Mouse (Mus musculus): ENCODE data around the gene Lsm3. TPM values are rescaled to one million over a fixed set of nuclear protein-coding genes. Genes with fewer than 3 reads are reported as not detected.

Lsm3 gene
- total RNA-seq, 1 experiment from 2014 or later, result 38.2 TPM

DNA sequence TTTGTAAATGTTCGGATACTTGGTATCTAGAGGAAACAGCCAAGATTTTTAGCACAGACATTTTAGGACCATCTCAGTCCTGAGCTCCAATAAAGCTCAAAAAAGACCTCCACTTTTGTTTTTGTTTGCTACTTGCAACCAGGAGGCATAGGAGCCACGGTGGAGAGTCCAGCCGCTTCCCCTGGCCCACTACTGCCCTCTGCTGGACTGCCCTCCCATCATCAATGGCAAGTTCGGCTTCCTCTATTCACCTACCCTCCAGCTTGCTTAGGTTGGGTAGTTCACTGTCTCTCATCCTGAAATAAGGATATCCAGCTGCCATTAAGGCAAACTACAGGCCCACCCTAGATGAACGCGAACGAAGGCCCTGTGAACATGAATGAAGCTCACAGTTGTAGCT lies 6.4 kb upstream of the Lsm3 start:
- DNase-seq, result peak; percentile 90

DNA sequence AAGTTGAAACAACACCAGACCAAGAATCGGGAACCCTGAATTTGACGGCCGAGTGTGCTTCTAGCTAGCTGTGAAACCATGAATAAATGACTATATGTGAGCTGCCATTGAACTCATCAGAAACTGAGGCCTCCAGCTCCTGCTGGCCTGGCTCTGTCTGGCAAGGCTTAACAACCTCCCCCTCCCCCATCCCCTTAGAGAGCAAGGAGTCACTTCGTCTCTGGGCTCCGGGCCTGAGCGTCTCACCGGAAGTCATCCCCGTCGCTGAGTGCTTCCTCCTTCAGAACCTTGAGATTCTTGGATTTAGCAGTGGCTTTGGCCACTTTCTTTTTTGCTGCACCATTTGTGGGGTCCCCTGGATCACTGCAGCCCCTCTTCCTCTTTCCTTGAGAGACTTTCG lies 5.5 kb upstream of the Lsm3 start:
- no peak for DNase-seq

DNA sequence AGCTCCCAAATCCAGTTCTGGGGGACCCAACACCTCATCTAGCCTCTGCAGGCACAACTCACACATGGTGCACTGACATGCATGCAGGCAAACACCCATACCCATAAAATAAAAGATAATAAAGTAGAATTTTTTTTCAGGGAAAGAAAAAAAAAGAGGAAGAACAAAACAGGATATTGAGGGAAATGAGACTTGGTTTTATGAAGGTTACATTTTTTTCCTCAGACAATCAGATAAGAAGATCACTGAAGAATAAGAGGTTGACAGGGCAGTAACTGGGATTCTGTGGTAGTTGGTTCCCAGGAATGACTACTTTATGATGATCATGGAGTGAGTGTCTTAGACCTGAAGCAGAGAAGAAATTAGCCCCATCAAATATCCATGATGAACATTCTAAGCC lies 1.6 kb upstream of the Lsm3 start:
- DNase-seq, result no peak

DNA sequence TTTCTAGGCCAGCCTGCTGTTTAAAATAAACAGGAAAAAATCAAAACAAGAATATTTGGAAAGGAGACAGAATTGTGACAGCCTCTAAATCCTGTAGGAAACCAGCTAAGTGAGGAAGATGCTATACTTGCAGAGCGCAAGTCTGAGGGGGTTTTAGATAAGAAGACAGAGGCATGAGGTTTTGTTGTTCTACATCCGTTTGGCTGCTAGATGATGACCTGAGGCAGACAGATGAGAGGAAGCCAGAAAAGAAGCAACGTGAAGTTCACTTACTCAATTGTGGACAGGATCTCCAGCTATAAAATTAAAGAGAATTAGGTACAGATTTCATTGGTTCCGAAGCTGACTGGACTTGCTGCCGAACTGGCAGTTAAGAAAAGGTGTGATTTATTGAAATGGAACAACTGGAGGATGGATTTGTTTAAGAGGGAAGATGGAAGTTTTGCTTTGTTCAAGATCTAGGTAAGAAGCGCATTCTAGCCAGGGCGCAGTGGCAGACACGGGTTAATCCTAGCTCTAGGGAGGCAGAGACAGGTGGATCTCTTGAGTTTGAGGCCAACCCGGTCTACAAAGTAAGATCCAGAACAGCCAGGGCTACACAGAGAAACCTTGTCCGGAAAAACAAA lies 878 bp upstream of the Lsm3 start:
- DNase-seq, result no peak

DNA sequence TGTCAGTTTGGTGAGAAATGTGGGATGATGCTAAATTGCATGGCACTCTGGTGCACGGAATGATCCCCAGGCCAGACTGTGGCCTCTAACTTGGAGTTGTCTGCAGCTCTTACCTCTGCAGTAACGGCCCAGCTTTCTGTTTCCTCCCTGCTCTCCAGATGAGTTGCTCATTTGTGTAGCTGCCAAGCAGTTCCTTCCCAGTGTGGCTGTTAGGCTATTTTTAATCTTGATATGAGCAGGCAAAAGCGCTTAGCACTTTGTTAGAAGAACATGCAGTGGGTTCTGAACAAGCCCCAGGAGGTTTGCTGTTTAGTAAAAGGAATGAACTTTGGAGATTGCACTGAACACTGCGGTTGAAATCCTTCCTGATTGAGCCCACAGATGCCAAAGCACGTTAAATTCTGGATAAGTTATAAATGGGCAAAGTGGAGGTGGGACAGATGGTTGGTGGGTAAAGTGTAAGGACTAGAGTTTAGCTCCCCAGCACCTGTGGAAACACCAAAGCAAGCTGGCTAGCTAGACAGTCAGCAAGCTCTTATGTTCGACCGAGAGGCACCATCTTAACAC lies 2.8 kb downstream of the Lsm3 start:
- DNase-seq, result no peak

DNA sequence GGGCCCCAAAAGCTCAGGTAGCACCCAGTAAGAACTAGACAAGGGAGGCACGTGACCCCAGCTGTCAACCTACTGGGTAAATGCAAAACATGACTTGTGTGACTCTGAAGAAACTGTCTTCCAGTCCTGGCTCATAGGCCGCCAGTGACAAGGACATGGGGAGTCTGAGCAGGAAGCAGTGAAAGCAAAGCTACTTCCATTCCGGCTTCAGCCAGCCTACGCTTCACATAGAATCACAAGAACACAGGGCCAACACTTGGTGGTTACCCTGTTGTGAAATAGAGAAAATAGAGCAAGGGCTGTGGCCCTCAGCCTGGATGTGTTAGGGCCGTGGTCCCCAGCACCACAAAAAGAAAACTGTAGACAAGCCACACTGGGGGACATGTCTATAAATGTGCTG lies 7.1 kb downstream of the Lsm3 start:
- DNase-seq, result no peak

DNA sequence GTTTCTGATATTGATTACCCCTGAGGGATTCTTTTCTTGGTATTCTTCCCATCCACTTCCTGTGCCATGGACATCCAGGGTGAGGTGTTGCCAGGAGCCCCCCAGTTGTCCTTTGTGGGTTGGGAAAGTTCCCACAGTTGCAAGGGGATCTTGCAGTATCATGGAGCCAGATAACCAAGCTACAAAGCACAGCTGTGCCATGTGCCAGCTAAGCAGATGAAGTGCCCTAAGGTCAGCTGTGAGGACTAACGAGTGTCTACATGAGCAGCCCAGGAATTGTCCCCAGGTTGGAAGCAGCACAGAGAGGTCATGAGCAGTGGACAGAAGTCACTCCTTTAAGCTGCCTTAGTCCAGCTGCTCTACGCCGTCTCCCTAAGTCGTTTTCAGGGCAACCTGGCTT lies 9.8 kb downstream of the Lsm3 start:
- no peak for DNase-seq

DNA sequence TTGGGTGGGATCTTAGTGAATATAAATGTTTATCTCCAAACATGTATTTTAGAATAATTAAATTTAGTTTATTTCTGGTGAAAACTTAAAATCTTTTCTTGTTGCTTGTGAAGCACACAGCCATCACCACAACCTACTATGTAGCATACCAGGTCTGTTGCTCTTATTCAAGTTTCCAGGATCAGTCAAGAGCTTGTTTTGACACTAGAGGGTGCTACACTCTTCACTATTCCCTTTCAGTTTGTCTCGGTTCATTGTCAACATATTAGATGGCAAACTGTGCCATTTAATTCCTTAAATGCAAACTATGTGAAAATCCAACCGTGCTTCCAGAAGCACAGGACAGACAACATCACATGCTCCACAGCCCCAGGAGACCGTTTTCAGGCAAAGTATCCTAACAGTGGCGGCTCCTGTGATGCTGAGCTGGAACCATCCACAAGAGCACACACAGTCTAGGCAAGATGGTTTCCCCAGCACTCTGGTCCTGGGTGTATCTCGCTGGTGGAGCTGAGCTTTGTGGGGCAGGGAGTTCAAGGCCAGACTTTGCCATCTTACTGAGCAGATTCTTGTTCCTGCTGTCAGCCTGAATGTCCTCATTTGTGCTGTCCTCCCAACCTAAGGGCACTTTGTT lies 11.6 kb downstream of the Lsm3 start:
- DNase-seq, result no peak

DNA sequence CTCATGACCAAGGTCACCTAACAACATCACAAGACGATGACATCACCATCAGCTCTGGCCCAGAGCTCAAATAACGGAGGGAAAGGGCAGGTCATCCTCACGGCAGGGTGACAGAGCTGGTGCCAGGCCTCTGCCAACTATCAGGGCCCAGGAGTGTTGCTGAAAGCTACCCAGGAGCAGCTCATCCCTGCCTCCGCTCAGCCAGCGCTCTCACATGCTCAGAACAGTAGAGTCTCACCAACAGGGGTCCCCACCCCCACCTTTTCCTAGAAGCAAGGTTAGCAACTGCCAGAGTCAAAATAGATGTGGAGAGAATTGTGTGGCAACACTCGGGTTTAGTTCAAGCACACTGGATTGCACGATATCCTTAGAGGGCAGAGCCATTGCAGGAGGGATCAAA lies 12.5 kb downstream of the Lsm3 start:
- peak; percentile 35 for DNase-seq

DNA sequence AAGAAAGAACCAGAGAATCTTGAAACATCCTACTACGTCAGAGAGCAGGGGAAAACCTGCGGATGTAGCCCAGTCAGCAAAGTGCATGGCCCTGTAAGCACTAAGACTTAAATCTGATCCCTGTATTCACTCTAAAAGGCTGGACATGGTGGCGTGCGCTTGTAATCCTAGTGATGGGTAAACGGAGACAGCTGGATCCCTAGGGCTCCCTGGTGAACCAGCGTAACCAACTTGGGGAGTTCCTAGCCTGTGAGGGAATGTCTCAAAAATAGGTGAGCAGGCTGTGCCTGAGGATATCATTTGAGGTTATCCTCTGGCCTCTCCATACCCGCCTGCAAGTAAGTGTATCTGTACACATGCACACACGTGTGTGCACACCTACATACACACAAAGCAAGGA lies 14.9 kb downstream of the Lsm3 start:
- DNase-seq, result no peak

DNA sequence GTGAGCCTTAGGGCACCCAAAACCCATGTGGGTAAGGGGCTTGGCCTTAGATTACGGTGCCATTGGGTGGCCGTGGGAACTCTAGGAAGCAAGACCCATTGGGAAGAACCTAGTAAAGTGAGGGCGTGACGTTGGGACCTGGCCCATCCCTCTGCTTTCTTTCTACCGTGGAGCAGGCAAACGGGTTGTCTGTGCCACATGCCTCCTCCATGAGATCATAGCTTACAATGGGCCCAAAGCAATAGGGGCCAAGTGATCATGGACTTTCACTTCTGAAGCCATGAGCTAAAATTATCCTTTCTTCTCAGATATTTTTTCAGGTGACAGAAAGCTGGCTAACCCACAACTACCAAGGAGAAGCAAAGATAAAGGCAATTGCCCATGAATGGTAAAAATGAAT lies 15.5 kb downstream of the Lsm3 start:
- no peak for DNase-seq

DNA sequence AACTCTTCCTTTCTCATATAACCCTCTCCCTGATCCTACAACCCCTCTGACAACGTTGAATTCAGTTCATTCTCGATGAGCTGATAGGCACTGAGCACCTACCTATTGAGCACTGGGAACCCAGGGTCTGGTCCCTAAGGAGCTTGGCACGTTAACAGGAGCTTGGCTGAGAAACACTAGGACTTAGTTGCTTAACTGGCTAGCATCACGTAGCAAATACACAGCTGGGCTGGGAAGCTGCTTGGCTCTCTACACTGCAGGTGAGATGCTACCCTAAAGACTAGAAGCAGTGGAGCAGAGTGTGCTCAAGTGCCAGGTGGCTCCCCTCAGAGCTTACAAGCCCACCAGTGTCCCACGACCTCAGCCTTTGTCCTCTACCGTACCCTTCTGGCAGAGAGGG lies 16.9 kb downstream of the Lsm3 start:
- DNase-seq, result no peak

DNA sequence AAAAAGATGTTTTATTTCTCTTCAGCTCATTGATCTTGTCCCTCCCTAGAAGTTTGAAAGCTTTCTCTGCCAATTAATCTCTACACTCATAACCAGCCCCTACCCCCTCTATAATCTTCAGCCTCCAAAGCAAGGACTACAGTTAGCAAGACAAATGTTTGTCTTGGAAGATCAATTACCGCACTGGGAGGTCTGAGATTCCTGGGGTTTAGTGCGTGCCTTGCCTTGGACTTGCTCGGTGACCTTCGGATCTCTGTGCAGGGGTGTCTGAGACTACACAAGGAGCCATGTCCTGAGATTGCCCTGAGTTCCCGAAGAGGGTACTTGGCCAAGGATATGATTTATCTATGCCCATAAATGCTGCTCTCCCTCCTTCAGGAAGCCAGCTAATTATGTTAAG lies 17.6 kb downstream of the Lsm3 start:
- peak; percentile 22 for DNase-seq

DNA sequence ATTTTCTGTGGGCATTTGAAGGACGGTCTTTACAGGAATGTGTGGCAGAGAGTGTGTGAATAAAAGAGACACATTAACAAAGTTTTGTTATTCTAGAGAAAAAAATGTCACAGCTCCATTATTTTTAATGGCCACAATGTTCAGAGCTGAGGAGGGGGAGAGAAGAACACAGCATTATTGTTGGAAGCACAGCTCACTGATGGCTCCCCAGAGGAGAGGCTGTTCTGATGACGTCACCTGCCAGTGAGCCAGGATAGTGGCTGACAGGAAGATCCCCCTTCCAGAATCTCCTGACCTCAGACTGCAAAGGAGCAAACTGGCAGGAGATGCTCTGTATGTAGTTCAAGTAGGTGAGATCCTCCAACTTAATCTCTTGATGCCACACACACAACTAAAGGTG lies 18.0 kb downstream of the Lsm3 start:
- DNase-seq, result no peak

DNA sequence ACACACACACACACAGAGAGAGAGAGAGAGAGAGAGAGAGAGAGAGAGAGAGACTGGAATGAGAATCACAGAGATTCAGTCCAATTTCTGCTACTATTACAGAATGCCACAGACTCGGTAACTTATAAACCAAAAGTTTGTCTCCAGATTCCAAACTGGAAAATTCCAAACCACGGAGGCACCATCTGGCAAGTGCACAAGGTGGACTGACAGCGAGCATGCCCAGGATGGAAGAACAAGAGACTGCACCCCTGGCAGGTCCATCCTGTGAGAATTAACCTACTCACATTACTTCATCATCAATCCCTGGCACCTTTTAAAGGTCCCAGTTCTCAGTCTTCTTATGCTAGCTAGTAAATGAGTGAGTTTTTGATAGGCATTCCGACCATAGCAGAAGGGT lies 18.5 kb downstream of the Lsm3 start:
- no peak for DNase-seq

DNA sequence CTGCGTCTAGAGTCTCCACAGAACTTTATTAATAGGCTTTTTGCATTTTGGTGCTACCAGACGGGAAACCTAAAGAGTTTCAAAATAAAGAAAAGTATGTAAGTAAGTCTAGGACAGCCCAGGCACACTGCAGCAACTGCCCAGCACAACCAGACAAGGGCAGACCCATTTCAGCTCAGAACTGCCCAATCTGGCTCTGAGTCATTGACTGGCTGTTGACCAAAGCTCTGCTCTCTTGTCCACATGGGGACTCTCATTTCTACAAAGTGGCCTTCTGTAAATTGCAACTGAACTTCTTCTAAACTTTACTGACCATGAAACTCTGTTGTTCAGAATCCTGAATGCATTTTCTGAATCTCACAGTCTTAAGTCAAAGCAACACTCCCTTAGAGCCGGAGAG lies 19.5 kb downstream of the Lsm3 start:
- DNase-seq, result peak; percentile 37

DNA sequence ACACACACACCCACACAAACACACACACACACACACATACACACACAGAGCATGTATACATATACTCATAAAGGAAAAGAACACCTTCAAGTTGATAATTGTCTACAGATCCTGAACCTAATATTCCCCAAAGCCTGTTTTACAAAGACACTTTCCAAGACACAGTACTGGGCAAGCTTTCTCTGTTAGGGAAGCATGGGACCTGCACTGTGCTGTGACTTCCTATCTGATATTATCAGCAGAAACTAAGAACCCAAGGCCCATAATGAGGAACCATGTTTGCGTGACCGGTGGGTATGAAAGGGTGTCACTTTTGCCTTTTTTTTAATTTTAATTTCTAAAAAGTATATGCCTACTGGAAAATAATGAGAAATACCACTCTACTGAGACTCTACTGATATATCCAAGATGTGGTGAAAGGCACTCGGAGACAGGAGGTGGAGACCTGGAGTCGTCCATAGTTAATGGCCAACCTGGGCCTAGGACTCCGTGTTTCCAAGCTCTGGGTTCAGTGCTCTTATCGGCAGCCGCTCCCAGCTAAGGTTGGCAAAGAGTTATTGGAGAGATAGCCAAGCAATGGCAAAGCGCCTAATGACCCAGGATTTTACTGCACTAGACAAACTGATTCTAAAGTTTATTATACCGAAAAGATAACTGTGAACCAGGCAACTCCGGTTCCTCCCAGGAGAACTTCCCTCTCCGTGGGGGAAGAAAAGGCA lies 20.5 kb downstream of the Lsm3 start:
- no peak for DNase-seq

DNA sequence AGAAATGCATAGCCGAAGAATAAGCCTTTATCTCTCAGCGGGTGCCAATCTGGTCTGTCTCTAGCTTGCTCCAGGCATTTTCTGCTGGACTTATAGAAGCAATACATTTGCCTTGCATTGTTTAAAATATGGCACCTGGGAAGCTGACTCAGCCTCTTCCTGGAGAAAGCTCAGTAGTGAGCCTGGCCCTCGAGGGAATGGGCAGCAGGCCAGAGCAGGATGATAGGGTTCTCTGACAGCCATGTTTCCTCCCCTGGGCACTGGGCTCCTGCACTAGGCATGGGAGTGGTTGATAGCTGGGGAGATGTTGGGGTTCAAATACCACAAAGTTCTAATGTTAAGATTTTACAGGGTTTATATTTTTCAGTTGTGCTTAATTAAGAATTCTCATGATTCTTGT lies 25.5 kb downstream of the Lsm3 start:
- DNase-seq, result no peak

DNA sequence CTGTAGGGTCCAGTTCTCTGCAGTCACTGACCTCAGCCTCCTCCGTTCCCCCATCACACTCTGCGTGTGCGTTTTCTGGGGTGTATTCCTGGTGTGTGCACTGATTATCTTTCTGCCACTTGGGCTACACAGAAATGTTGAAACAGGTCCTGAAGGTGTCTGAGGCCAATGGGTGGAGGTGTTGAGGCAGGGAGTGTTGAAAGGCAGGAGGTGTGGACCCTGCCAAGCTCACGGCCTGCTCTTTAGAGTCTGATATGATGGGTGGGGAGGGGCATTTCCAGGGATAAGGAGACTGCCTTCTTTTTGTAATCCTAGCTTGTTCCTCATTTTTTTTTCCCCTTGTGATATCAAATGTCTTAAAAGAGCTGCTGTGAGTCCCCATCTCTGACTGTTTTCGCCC lies 27.3 kb downstream of the Lsm3 start:
- DNase-seq, result no peak

DNA sequence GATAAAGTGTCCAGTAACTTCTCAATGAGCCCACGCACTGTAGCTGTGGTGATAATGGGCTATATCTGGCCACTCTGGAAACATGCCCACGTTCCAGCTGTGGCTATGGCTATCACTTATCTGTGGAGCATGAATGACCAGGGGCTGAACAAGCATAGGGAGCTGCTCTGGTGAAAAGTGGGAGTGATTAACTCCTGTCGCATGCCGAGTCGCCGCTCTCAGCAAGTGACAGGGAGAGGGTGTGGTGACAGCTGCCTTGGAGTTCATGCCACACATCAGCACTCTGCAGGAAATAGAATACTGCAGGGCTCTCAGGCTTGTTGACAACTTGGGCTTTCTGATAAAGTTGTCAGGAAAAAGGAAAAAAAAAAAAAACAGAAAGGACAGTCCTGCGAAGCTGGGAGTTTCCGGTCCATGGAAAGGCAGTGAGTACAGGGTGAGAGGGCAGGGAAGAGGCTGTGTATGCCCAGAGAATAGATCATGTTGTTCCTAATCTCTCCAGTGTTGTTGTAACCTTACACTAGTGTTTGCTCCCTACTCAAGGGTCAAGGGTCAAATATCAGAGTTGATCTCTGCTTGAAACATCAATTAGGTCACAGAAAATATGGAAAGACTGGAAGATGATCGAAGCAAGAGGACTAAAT lies 30.6 kb downstream of the Lsm3 start:
- DNase-seq, result no peak

DNA sequence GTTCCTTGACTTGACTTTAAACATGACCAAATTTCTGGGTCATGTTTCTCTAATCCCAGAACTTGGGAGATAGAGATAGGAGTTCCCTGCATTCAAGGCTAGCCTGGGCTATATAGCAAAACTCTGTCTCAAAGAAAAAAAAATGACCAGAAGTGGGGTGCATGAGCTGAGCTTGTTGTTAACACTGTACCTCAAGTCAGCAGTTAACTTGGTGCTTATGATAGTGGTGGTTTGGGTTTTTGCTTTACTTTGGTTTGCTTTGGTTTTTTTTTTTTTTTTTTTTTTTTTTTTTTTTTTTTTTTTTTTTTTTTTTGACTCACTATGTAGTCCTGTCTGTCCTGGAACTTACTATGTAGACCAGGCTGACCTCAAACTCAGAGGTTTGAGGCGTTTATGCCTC lies 31.6 kb downstream of the Lsm3 start:
- DNase-seq, result no peak

DNA sequence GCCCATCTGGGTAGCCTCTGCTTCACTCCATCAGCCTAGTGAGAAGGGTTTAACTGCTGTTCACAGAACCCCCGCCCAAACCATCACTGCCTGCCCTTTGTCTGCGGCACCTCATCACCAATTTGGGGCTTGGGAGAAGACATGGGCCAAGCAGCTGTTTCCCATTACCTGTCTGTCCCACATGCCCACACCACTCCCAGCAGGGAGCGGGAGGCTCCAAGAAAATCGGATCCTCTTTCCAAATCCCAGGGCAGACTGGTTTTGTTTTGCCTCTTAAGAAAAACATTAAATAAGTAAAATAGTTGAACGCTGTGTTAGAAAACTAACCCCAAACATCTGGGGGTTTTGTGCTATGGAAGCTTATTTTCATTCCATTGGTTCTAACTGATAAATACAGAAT lies 33.9 kb downstream of the Lsm3 start:
- DNase-seq, result no peak

DNA sequence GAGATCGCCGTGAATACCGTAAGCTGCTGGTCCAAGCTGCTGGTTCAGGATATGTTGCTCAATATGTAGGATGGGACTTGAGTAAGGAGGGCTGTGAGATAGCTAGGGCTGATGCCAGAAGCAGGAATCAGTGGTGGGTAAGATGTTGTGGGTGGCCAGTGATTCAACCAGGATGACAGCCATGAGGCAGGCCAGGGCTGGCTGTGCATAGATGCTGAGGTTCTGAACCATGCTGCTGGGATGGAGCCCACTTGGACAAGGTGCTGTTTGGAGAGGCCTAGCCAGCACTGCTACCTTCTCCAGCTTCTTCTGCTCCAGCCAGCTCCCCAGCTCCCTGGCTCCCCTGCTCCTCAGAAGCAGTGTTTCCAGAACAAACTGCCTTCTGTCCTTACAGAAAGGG lies 35.9 kb downstream of the Lsm3 start:
- DNase-seq, result no peak

Data from adrenal gland, postnatal 14 days (tissue).